Mouse (Mus musculus) forebrain, embryonic 15.5 days (tissue): ENCODE measurements around the gene Hps1. TPM values are rescaled to one million over a fixed set of nuclear protein-coding genes. Genes with fewer than 3 reads are reported as not detected.
A peak's percentile ranks its signal among the peaks of the same experiment; 100 is the strongest.
"Not testable (repeated sequence)": the region's sequence is repeated elsewhere in the genome, so short reads cannot be mapped to it uniquely, and the experiment has no call there.

ENCODE experiments used
- ATAC-seq: fragments of 200-750 bp; cut with Nextera tagmentation; replicated peaks from 2 replicates; pipeline ENCODE4 v1.8.0; 2017; ENCODE audit warnings: mild to moderate bottlenecking, moderate TSS enrichment, moderate library complexity
- H3K27ac ChIP-seq: fragments of 300-500 bp; sonication (generic); replicated peaks from 2 replicates; pipeline ENCODE4 v1.5.1; 2015; ENCODE audit warnings: mild to moderate bottlenecking, inconsistent platforms
- H3K27me3 ChIP-seq: fragments of 300-500 bp; sonication (generic); 2 replicates; pipeline ENCODE4 v1.6.1; 2015; ENCODE audit warnings: inconsistent platforms
- H3K36me3 ChIP-seq: fragments of 300-500 bp; sonication (generic); 2 replicates; pipeline ENCODE4 v1.6.1; 2015; ENCODE audit warnings: mild to moderate bottlenecking, inconsistent platforms
- H3K4me1 ChIP-seq: fragments of 300-500 bp; sonication (generic); 2 replicates; pipeline ENCODE4 v1.6.1; 2015; ENCODE audit warnings: inconsistent platforms
- H3K4me2 ChIP-seq: fragments of 300-500 bp; sonication (generic); replicated peaks from 2 replicates; pipeline ENCODE4 v1.6.1; 2015; ENCODE audit warnings: mild to moderate bottlenecking, inconsistent platforms
- H3K4me3 ChIP-seq: fragments of 300-500 bp; sonication (generic); 2 replicates; pipeline ENCODE4 v1.5.1; 2015; ENCODE audit warnings: mild to moderate bottlenecking, inconsistent platforms
- H3K9ac ChIP-seq: fragments of 300-500 bp; sonication (generic); replicated peaks from 2 replicates; pipeline ENCODE4 v1.6.1; 2015; ENCODE audit warnings: mild to moderate bottlenecking, inconsistent platforms
- H3K9me3 ChIP-seq: fragments of 300-500 bp; sonication (generic); 2 replicates; pipeline ENCODE4 v1.6.1; 2016; ENCODE audit warnings: inconsistent platforms
- WGBS: fragments of 180-500 bp; shearing (Covaris S2); methylation state at CpG from one replicate; pipeline ENCODE4 v1.1.7; 2015; ENCODE audit warnings: mixed read lengths; 5-methylcytosine and 5-hydroxymethylcytosine counted together
- polyA plus RNA-seq: library from polyadenylated mRNA; unstranded; fragments of >200 nt; fragmentation: Nextera tagmentation; extraction: Ambion mirVana; gene quantifications from 2 replicates; pipeline ENCODE4 v1.2.1, GENCODE M21; 2015

Gene Hps1
- polyA plus RNA-seq, 1 experiment from 2014 or later, result 13.8 TPM

DNA sequence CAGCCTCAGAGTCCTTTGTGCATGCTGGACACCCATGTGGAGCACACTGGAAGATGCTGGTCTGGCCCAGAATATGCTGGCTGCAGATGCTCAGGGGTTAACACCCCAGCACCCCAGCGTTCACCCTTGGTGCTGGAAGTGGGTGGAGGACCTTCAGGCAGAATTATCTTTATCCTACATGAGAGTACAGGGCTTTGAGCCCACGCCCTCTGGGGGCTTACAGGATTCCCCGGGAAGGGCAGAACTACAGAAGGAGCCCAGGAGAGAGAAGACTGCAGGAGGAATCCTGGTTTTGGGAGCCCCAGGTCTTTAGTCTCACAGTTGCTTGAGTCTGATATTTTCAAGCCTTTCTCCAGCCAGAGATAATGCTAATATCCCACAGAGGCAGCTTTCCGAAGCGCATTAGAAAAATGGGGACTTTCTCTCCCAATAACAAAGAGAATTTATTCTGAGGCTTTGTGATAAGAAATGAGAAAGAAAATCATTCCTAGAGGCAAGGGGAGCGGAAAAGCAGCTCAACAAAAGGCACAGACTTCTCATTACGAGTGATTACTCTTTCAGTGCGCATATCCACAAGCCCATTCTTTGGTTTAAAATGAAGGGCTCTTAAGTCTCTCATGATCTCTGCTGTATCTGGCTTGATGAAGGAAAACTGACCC, 5.9 kb upstream of the Hps1 start:
- no peak overlapping the region for H3K27ac ChIP-seq
- WGBS, result 12% methylated on average over 8 of the region's 8 CpGs
- no peak for ATAC-seq

DNA sequence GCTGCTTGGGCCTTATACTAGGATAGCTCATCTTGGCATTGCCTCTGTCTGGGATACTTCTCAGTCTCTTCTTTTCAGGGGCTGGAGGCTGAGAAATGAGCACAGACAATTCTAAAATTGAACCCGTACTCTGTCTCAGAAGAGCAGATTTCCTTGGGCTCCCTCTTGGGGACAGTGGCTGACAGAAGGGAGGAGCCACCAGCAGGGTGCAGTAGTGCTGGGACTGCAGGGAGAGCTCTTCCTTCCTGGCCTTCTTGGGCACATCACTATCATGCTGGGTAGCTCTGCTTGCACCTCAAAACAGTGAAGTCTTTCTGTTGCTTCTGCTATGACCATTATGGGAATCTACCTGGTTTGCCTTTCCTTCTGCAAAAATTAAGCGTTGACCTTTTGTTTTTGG, 5.4 kb upstream of the Hps1 start:
- Histone ChIP-seq H3K36me3 (no peaks in the 10 kb centered on the region), H3K4me1 (peaks cover 14% of the 10 kb centered on the region), H3K27ac (no peak overlapping the region), H3K9ac (no peak overlapping the region), H3K9me3 (no peaks in the 10 kb centered on the region), H3K4me3 (no peak overlapping the region), H3K4me2 (no peak overlapping the region), H3K27me3 (no peaks in the 10 kb centered on the region)
- WGBS, result 38% methylated on average over 2 of the region's 2 CpGs
- no peak for ATAC-seq

More for the DNA sequence above, 5.9 kb upstream of the Hps1 start:
- Histone ChIP-seq H3K9ac (no peak overlapping the region), H3K36me3 (no peaks in the 10 kb centered on the region), H3K4me2 (no peak overlapping the region), H3K27me3 (no peaks in the 10 kb centered on the region), H3K9me3 (no peaks in the 10 kb centered on the region), H3K4me3 (no peak overlapping the region), H3K4me1 (peaks cover 13% of the 10 kb centered on the region)

DNA sequence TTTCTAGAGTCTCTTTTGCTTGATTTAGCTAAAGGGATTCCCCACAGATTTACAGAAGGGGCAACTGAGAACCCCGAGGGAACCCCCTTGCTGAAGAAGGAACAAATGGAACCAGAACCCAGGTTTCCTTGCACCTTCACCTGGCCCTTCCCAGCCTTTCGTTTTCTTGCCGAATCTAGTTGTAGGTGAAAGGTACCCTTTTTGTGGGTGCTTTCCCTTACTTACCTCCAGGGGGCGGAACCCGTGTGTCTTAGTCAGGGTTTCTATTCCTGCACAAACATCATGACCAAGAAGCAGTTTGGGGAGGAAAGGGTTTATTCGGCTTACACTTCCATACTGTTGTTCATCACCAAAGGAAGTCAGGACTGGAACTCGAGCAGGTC, 369 bp upstream of the Hps1 start:
- not testable (repeated sequence) for H3K36me3 ChIP-seq, H3K9me3 ChIP-seq, H3K27me3 ChIP-seq, ATAC-seq
- peaks cover 12% of the 10 kb centered on the region for H3K4me1 ChIP-seq
- peak overlapping the region; percentile 67 for H3K9ac ChIP-seq
- H3K27ac ChIP-seq, result peak overlapping the region; percentile 95
- H3K4me2 ChIP-seq, result peak overlapping the region; percentile 59
- WGBS, result 60% methylated on average over 7 of the region's 7 CpGs
- H3K4me3 ChIP-seq, result peak overlapping the region; percentile 87

DNA sequence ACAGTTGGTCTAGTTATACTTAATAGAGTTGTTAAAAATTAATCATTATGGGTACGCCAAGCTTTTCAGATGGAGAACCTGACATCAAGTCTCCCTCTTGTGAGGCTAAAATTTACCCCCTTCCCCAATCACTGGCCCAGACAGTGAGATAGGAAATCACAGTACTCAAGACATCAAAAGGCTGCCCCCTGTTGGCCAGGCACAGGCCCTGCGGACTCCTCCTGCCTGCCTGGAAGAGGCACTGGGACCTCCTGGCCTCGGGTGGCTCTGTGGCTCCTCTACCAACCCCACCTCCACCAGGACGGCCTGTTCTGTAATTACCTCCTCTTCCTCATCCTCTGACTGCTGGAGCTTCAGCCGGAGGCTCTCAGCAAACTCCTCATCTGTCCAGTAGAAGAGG, 2.0 kb downstream of the Hps1 start:
- Histone ChIP-seq H3K4me3 (no peak overlapping the region), H3K27ac (no peak overlapping the region), H3K36me3 (no peaks in the 10 kb centered on the region), H3K9ac (no peak overlapping the region), H3K4me1 (peaks cover 12% of the 10 kb centered on the region), H3K9me3 (no peaks in the 10 kb centered on the region), H3K4me2 (no peak overlapping the region), H3K27me3 (no peaks in the 10 kb centered on the region)
- WGBS, result 81% methylated on average over 5 of the region's 5 CpGs
- ATAC-seq, result no peak

DNA sequence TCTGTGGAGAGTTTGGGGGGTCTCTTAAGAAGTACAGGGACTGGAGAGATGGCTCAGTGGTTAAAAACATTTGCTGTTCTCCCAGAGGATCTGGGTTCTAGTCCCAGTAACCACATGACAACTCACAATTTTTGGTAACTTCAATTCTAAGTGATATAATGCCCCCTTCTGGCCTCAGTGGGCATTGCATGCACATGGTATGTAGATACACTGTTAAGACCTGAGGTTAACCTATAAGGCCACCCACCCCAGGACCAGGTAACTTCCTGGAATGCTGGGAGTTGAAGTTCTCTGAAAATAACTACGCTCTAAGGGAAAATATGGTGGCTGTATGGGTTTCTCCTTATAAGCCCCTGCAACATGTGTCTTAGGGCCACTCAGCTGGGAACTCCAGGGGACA, 3.0 kb downstream of the Hps1 start:
- no peak overlapping the region for H3K27ac ChIP-seq
- no peak overlapping the region for H3K4me2 ChIP-seq
- no peak overlapping the region for H3K4me3 ChIP-seq
- H3K4me1 ChIP-seq, result peaks cover 12% of the 10 kb centered on the region
- H3K36me3 ChIP-seq, result no peaks in the 10 kb centered on the region
- H3K9ac ChIP-seq, result no peak overlapping the region
- H3K9me3 ChIP-seq, result no peaks in the 10 kb centered on the region
- 95% methylated on average over 1 of the region's 1 CpGs for WGBS
- H3K27me3 ChIP-seq, result no peaks in the 10 kb centered on the region
- ATAC-seq, result no peak

DNA sequence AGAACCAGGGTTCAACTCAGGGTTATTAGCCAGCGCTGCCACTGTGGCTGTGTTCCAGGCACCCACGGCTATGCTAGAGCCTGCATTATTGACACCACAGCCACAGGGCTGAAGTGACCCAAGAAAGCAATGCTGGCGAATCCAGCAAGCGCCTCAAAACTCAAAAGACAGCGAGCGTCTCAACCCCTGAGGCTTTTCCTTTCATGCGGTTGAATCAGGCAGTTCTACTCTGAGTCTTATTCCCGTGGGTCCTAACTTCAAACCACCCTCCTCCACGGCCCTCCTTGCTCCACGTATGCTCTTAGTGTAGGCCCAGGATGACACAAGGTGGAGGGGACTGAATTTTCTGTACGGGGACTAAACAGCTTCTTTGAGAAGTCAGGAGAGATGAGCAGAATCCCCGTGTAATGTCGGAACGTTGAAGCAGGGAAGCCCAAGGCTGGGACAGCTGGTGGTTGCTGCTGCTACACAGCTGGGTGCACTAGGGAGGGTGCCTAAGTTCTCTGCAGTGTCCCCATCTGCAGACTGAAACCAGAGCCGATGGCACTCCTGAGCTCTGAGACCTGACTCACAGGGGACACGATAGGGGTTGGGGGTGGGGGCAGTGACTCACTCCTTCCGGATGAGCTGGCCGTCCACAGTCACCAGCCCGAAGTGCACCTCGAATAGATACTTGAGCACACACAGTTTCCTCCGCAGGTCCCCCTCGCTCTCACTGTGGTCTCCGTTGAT, 9.5 kb downstream of the Hps1 start:
- Histone ChIP-seq H3K9me3 (no peaks in the 10 kb centered on the region), H3K9ac (no peak overlapping the region), H3K4me3 (no peak overlapping the region), H3K27me3 (no peaks in the 10 kb centered on the region), H3K4me1 (no peaks in the 10 kb centered on the region), H3K36me3 (no peaks in the 10 kb centered on the region; the same call in 1 of the 2 replicates), H3K27ac (no peak overlapping the region), H3K4me2 (no peak overlapping the region)
- no peak for ATAC-seq
- 87% methylated on average over 23 of the region's 23 CpGs for WGBS

DNA sequence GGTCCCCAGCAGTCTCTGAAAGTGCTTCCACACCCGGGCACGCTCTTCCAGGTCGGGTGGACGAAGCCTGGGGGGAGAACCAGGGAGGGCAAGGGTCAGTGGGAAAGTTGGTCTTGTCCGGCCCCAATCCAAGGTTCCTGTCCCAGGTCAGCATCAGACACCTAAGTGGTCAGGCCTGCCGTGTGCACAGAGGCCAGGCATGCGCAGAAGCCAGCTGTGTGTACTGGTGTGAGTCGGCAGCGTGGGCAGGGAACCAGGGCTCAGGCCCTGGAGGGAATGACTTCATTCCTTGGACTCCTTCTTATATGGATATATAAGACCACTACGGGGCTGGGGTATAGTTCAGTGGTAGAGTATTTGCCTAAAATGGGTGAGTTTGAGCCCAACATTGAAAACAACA, 10.1 kb downstream of the Hps1 start:
- H3K9ac ChIP-seq, result no peak overlapping the region
- H3K9me3 ChIP-seq, result no peaks in the 10 kb centered on the region
- H3K4me1 ChIP-seq, result no peaks in the 10 kb centered on the region
- ATAC-seq, result no peak
- no peak overlapping the region for H3K4me2 ChIP-seq
- H3K27me3 ChIP-seq, result no peaks in the 10 kb centered on the region
- 90% methylated on average over 10 of the region's 10 CpGs for WGBS
- H3K4me3 ChIP-seq, result no peak overlapping the region
- no peak overlapping the region for H3K27ac ChIP-seq
- no peaks in the 10 kb centered on the region; the same call in 1 of the 2 replicates for H3K36me3 ChIP-seq

DNA sequence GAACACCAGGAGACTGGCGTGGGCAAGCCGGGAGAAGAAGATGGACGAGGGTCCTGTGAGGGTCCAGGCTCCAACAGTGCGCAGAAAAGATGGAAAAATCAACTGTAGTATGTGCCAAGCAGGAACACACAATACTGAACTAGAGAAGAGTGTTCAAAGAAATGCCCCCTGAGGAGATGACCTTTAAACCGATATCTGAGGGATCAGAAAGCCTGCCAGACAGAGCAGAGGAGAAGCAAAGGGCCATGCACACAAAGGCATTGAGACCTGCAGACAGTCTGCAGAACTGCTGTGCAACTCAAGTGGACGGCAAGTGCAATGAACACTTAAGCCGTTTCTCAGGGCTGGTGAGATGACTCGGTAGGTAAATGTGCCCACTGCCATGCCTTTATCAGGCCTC, 12.4 kb downstream of the Hps1 start:
- ATAC-seq, result no peak
- Histone ChIP-seq H3K27ac (no peak overlapping the region), H3K9me3 (no peaks in the 10 kb centered on the region), H3K4me2 (no peak overlapping the region), H3K9ac (no peak overlapping the region), H3K4me1 (no peaks in the 10 kb centered on the region), H3K4me3 (no peak overlapping the region), H3K36me3 (no peaks in the 10 kb centered on the region; the same call in 1 of the 2 replicates), H3K27me3 (no peaks in the 10 kb centered on the region)
- WGBS, result 63% methylated on average over 8 of the region's 8 CpGs

DNA sequence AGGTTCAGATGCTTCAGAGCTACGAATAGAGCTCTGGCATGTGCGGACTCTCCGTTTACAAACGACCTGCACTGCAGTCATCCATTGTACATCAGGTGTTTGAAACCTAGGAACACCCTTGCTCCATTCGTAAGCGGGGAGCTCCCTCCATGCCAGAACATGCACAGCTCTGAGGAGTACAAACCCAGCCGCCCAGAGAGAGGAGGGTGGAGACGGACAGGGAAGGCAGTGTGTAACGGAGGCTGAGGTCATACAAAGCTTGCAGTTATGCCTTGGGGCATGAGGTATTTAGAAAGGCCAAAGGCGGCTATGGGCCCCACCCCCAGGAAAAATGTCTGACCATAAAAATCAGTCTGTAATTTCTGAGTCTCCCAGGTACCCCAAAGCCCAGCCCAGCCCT, 15.4 kb downstream of the Hps1 start:
- Histone ChIP-seq H3K27ac (no peak overlapping the region), H3K9me3 (no peaks in the 10 kb centered on the region), H3K36me3 (no peaks in the 10 kb centered on the region; the same call in 1 of the 2 replicates), H3K4me1 (no peaks in the 10 kb centered on the region), H3K9ac (no peak overlapping the region), H3K4me2 (no peak overlapping the region), H3K4me3 (no peak overlapping the region), H3K27me3 (no peaks in the 10 kb centered on the region)
- no peak for ATAC-seq
- WGBS, result 63% methylated on average over 10 of the region's 10 CpGs

DNA sequence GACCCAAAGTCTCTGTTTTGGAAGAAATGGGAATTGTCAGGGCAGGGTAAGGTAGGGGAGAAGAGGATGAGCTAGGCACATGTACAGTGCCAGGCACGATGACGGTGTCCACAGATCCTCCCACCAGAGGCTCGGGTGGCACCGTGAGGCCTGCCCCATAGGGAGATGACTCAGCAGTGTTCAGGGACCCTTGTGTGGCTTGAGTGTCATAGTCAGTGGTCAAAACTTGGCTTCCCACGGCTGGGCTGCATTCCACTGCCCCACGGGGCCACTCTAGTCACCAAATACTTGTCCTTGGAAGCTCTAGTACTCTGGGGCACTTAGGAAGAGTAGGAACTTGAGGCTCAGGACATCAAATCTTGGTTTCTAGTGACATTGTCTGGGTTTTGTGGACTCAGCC, 23.1 kb downstream of the Hps1 start:
- ATAC-seq, result no peak
- Histone ChIP-seq H3K36me3 (no peaks in the 10 kb centered on the region), H3K4me1 (peaks cover 21% of the 10 kb centered on the region), H3K9me3 (no peaks in the 10 kb centered on the region), H3K27me3 (no peaks in the 10 kb centered on the region), H3K4me3 (no peak overlapping the region), H3K9ac (no peak overlapping the region), H3K27ac (no peak overlapping the region), H3K4me2 (no peak overlapping the region)
- WGBS, result 89% methylated on average over 6 of the region's 6 CpGs

DNA sequence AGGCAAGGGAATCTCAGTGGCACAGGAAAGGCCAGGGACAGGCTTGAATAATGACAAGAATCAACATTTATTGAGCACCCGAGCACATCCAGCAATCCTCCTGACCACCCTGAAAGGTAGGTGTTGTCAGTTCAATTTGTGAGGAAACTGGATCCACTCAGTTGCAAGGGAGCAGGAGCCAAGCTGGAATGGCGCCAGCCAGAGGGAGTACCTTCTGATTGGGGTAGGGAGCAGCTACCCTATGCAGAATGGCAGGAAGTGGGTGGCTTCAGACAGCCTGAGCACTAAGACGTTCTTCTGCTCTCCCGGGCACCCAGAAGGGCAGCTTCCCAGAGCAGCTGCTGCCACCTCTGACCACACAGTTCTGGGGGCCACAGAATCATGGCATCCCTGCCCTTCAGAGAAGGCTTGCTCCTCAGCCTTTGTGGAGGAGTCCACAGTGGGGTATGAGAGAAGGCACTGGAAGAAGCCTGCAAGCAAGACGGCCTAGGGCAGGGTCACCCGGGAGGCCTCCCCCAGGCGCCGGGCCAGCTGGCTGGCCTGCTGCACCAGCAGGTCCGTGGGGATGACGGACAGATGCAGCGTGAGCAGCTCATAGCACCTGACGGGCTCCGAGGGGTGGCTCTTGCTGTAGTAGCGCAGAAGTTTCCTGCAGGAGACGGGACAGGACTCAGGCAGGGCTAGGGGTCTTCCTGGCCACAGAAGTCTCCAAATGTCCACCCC, 24.5 kb downstream of the Hps1 start:
- H3K4me1 ChIP-seq, result peaks cover 21% of the 10 kb centered on the region
- no peaks in the 10 kb centered on the region for H3K36me3 ChIP-seq
- no peaks in the 10 kb centered on the region for H3K9me3 ChIP-seq
- no peak overlapping the region for H3K4me3 ChIP-seq
- H3K27ac ChIP-seq, result no peak overlapping the region
- H3K27me3 ChIP-seq, result no peaks in the 10 kb centered on the region
- WGBS, result 69% methylated on average over 15 of the region's 15 CpGs
- H3K9ac ChIP-seq, result no peak overlapping the region
- no peak for ATAC-seq
- no peak overlapping the region for H3K4me2 ChIP-seq

DNA sequence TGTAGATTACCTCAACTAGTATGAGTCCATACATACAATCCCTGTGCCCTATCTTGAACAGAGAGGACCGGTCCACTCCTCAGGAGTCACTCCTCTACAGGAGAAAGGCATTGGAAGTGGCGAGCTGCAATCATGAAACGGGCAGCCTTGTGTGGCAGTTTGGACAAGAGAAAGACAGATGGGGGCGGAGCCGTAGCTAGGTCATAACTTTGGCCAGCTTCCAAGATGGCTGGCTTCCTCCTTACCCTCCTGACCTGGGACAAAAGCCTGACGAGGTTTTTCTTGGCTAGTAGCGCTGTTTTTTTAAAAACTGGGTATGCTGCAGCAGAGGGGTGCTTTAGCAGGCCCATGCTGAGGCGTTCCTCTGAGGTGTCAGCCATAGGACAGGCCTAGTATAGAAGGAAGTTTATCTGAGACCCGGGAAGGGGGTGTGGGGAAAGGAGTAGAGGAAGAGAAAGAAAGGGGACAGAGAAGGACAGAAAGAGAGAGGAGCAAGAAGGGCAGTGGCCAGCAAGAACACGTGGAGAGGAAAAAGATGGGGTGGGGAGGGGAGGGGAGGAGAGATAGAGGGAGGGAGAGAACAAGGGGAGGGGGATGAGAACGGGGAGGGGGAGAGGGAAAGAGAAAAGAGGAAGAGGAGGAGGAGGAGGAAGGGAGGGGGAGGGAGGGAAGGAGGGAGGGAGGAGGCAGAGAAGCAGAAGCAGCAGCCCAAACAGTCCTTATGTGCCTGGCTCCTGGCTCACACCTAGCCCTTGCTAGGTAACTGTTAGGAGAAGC, 26.4 kb downstream of the Hps1 start:
- 19% methylated on average over 11 of the region's 11 CpGs for WGBS
- H3K9ac ChIP-seq, result peak overlapping the region; percentile 52; the same call in 1 of the 2 replicates

More for the DNA sequence above, 26.4 kb downstream of the Hps1 start:
- peak; percentile 35 for ATAC-seq
- Histone ChIP-seq H3K4me1 (peaks cover 21% of the 10 kb centered on the region), H3K27ac (peak overlapping the region; percentile 47), H3K36me3 (no peaks in the 10 kb centered on the region), H3K9me3 (no peaks in the 10 kb centered on the region), H3K4me3 (peak overlapping the region; percentile 43; the same call in 1 of the 2 replicates), H3K27me3 (no peaks in the 10 kb centered on the region), H3K4me2 (peak overlapping the region; percentile 74)
